Mouse (Mus musculus): Measurements from ENCODE around the gene Chd6. TPM values are rescaled to one million over a fixed set of nuclear protein-coding genes. Genes with fewer than 3 reads are reported as not detected.

Gene Chd6
- polyA plus RNA-seq (2014; fragmentation: Illumina TruSeq; extraction: RNeasy Lipid Tissue Mini Kit (QIAGEN cat#74804)), result 64.5 TPM

GRCm38 (mm10) chr2:161108933-161109371, at the start of gene Chd6:
Gene Chd6, minus strand, starts transcription at chr2:161109075.

GRCm38 (mm10) chr2:160912231-160912671, 196.6 kb downstream of the Chd6 start, which contains the start of gene Emilin3:
Gene Emilin3, minus strand, starts transcription at chr2:160912328.

Other genes with a start within 250 kb of the Chd6 start
- 14.7 TPM for gene Zhx3, start 236.1 kb downstream of the Chd6 start, polyA plus RNA-seq (2014; fragmentation: Illumina TruSeq; extraction: RNeasy Lipid Tissue Mini Kit (QIAGEN cat#74804))
- gene Lpin3, start 228.4 kb downstream of the Chd6 start, polyA plus RNA-seq (2014; fragmentation: Illumina TruSeq; extraction: RNeasy Lipid Tissue Mini Kit (QIAGEN cat#74804)), result 0.37 TPM
- gene Emilin3, start 196.7 kb downstream of the Chd6 start, polyA plus RNA-seq (2014; fragmentation: Illumina TruSeq; extraction: RNeasy Lipid Tissue Mini Kit (QIAGEN cat#74804)), result 0.20 TPM

All from ovary, adult 10 weeks (tissue).